Mouse (Mus musculus) testis, postnatal 10 days (tissue): ENCODE data around the gene Asap2.

Experiments
- DNase-seq: peaks from one replicate; pipeline ENCODE4 v3.0.0; 2021; ENCODE audit warnings: low spot score

The Asap2 gene

DNA sequence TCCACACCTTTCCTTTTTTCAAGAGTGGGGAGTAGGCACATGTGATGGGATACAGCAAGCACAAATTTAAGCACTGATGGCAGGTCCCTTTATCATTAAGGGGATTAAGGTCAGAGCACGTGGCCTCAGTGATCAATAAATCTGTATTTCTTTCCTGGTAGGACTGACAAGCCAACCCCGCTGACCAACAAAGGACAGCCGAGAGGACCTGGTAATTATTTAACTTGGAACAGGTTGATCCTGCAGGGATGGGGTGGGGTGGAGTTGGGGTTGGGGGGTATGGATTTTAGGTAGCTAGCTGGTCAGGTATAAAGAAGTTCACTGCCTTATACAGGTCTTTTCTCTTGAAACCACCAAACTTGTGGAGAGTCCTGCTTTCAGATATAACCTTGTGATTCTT lies 274.7 kb downstream of the Asap2 start:
- DNase-seq = no peak

- no peak for DNase-seq
Observed at GRCm38 (mm10) chr12:21265501-21265900, 275.2 kb downstream of the Asap2 start.

DNA sequence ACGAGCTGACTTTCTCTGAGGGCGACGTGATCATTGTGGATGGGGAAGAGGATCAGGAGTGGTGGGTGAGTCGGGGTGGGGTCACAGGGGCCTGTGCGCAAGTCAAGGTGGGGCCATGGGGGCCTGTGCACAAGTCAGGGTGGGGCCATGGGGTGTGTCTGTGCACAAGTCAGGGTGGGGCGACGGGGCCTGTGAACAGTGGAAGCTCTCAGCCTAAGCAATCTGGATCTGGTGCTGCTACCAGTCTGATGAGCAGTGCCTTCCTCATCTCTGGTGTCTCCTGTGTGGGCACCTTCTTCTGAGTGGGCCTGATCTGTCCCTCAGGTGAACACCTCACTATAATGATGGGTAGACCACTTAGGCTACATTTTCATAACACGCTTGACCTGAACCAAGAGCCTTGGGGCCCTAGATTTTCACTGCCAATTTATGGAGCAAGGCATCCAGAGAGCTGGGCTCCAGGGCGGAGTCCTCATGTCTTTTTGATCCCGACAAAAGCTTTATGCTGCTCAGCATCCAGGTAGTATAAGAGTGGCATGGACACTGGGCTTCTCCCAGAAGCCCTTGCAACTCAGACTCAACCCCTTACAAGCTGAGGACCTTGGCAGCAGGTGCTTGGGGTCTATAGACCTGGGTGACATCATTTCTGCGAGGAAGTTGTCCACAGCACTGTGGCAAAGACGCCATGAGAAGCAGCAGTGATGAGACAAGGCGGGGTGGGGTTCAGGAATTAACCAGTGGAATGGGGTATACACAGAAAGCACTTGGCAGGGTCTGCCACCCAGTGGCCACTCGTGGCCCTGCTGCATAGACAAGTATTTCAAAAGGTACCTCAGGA lies 275.9 kb downstream of the Asap2 start:
- peak; percentile 75 for DNase-seq

DNA sequence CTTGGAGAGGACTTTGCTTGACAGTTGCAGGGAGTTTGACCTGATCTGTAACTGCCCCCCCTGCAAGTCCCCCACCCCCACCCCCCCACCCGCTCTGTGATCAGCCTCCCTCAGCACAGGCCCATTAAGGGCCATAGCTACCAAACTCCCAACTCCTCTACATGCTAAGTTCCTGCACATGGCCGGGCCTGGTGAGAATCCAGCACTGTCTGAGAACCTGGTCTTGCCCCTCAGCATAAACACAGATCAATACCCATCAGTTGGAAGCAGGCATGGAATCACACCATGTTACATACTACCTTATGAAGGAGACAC lies 276.5 kb downstream of the Asap2 start:
- no peak for DNase-seq

DNA sequence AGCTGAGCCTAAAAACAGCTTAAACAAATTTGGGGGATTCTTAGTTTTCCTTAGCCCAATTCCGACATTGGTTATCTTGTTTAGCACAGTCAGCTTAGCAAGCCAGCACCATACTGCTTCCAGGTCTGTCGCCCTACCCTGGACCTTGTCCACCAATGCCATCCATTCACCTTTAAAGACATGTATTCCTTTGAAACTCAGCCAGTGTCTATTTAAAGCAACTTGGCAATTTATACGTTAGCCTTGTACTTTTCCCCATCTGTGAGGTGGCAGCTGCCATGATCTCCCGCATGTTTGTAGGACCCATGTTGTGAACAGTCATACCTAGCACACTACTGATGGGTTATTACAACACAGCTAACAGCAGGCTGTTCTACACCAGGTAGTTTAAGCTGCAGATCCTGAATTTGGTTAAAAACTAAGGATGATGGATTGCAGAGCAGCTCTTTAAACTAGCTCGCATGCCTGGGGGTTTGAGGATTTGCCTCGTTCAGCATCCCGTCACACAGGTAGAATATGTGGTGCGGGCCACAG lies 277.9 kb downstream of the Asap2 start:
- no peak for DNase-seq

DNA sequence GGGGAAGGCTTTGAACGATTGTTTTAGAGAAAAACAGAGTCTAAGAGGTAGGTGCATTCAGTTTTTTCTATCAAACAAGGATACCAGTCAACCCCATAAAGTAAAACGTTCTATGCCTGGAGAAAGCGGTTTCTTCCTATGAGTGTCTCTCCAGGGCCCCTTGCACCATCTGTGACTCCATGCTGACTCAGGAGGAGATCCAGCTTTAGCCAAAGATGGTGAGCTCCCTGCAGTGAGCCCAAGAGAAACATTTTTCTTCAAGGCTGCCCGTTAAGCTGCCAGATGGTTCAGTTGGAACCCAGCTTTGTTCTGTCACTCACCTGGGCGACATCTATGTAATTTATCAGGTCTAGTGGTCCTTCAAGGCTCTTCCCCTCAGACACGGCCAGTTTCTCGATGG lies 284.2 kb downstream of the Asap2 start:
- no peak for DNase-seq

DNA sequence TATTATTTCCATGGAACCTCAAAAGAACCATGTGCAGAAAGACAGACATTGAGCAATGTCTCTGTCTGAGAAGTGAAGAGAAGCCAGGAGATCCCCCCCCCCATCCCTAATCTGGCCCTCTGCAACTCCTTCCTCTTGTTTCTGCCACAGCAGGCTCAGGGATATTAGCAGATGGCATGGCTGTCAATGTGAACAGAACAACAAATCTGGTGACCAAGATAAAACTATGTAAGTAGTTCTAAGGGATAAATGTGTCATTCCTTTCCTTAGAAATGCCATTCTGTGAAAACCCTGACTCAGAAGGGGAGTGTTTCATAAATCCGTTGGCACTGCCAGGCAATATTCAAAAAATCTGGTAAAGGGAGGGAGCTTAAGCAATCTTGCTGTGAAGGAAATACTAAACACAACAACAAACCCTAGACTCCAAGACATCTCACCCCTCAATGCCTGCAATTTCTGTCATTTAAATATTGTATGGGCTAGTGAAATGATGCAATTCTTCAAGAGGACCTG lies 287.1 kb downstream of the Asap2 start:
- DNase-seq = no peak

- DNase-seq = no peak
Observed at GRCm38 (mm10) chr12:21284761-21285441, 294.6 kb downstream of the Asap2 start, which contains the start of gene Cpsf3. TSS of gene Cpsf3 (plus strand) at chr12:21285391.

- no peak for DNase-seq
Observed at GRCm38 (mm10) chr12:21285508-21286242, 295.4 kb downstream of the Asap2 start.

DNA sequence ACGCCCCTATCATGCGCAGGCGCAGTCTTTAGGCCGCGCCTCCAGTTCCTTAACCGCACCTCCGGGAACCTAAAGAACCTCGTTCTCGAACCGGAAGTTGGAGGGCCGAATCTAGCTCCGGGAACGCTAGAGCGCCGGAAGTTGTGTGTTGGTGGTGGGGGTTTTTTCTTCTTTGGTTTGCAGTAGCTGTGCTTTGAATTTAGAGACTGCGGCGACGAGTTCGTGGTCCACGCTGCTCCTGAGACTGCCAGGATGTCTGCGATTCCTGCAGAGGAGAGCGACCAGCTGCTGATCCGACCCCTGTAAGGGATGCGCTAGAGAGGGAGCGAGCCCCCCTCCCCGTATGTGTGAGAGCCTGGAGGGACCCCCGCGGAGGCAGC lies 296.0 kb downstream of the Asap2 start, which contains the start of gene Itgb1bp1:
Gene Itgb1bp1 (minus strand): TSS at position 42 of the 380 bp plus-strand sequence.
- DNase-seq = peak; percentile 99

- no peak for DNase-seq
Observed at GRCm38 (mm10) chr12:21286712-21287650, 296.7 kb downstream of the Asap2 start.

- DNase-seq = no peak
Observed at GRCm38 (mm10) chr12:21288716-21289395, 298.6 kb downstream of the Asap2 start.

- no peak for DNase-seq
Observed at GRCm38 (mm10) chr12:21289651-21290050, 299.4 kb downstream of the Asap2 start.

- no peak for DNase-seq
Observed at GRCm38 (mm10) chr12:21298856-21299255, 308.6 kb downstream of the Asap2 start.

DNA sequence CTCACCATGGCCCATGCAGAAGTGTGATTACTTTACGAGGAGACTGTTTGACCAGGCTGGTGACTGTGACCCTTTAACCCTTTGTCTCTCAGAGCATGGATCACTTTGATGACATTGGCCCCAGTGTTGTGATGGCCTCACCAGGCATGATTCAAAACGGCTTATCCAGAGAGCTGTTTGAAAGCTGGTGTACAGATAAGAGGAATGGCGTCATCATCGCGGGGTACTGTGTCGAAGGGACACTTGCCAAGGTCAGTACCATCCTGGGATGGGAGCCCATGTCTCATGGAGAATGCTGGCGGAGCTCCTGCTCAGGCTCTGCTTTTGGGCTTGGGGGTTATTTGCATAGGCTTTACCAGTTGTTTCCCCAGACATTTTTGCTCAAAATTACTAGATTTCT lies 311.1 kb downstream of the Asap2 start:
- DNase-seq = no peak

DNA sequence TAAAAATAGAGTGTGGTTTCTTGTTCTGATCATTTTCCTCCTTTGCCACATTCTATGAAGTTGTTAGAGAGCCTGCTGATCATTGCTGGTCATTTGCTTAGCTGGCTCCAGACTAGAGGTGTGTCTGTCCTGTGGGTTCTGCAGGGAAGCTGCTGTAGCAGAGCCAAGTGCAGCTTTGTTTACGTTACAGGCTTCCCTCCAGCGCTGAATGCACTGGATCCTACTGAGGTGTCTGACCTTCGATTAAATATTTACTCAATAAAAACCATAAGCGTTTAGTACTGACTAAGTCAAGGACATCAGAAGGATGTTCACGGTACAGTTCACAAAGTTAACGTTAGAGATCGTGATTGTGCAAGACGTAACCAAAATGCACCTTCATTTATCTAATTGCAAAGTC lies 311.7 kb downstream of the Asap2 start:
- no peak for DNase-seq

- no peak for DNase-seq
Observed at GRCm38 (mm10) chr12:21302361-21302783, 312.1 kb downstream of the Asap2 start.

- no peak for DNase-seq
Observed at GRCm38 (mm10) chr12:21305741-21306140, 315.5 kb downstream of the Asap2 start.

GRCm38 (mm10) chr12:21306721-21307120 lies 316.5 kb downstream of the Asap2 start:
- DNase-seq = no peak

DNA sequence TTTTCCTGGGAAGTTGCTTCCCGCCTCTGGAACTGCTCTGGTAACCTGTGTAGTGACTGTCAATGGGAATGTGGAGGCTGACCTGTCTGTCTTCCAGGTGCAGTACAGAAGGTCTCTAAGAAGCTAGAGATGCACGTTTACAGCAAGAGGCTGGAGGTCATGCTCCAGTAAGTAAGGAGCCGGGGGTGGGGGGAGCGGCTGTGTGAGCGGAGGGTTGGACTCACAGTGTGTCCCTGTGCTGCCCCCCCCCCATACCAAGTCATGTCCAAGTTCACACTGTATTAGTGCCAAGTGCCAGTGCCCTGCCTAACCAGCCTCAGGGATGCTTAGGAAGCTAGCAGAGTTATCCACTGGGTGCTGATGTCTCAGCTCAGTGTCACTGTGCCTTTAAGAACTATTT lies 321.9 kb downstream of the Asap2 start:
- DNase-seq = no peak
